Mouse (Mus musculus) neural tube, embryonic 12.5 days (tissue): ENCODE measurements around the gene Iqschfp. TPM values are rescaled to one million over a fixed set of nuclear protein-coding genes. Genes with fewer than 3 reads are reported as not detected.

Experiments used
- ATAC-seq: fragments of 200-750 bp; cut with Nextera tagmentation; 2 replicates; pipeline ENCODE4 v1.8.0; 2017; ENCODE audit warnings: low read depth, mild to moderate bottlenecking, moderate TSS enrichment, moderate library complexity; ENCODE audit not compliant: low FRiP score
- H3K27ac ChIP-seq: fragments of 300-500 bp; sonication (generic); 2 replicates; pipeline ENCODE4 v1.5.1; 2016
- H3K27me3 ChIP-seq: fragments of 300-500 bp; sonication (generic); replicated peaks from 2 replicates; pipeline ENCODE4 v1.6.1; 2016; ENCODE audit warnings: mild to moderate bottlenecking
- H3K36me3 ChIP-seq: fragments of 300-500 bp; sonication (generic); 2 replicates; pipeline ENCODE4 v1.6.1; 2016; ENCODE audit warnings: mild to moderate bottlenecking
- H3K4me1 ChIP-seq: fragments of 300-500 bp; sonication (generic); 2 replicates; pipeline ENCODE4 v1.6.1; 2016
- H3K4me2 ChIP-seq: fragments of 300-500 bp; sonication (generic); replicated peaks from 2 replicates; pipeline ENCODE4 v1.6.1; 2016; ENCODE audit warnings: mild to moderate bottlenecking
- H3K4me3 ChIP-seq: fragments of 300-500 bp; sonication (generic); 2 replicates; pipeline ENCODE4 v1.5.1; 2016
- H3K9ac ChIP-seq: fragments of 300-500 bp; sonication (generic); 2 replicates; pipeline ENCODE4 v1.6.1; 2016; ENCODE audit warnings: mild to moderate bottlenecking
- H3K9me3 ChIP-seq: fragments of 300-500 bp; sonication (generic); 2 replicates; pipeline ENCODE4 v1.6.1; 2016; ENCODE audit warnings: mild to moderate bottlenecking
- WGBS: fragments of 180-500 bp; shearing (Covaris S2); methylation state at CpG from one replicate; pipeline ENCODE4 v1.1.7; 2016; 5-methylcytosine and 5-hydroxymethylcytosine counted together
- polyA plus RNA-seq: library from polyadenylated mRNA; unstranded; fragments of >200 nt; fragmentation: Nextera tagmentation; extraction: Ambion mirVana; gene quantifications from 2 replicates; pipeline ENCODE4 v1.2.1, GENCODE M21; 2016

Iqschfp gene
- polyA plus RNA-seq, 1 experiment from 2014 or later = 1.3 TPM

DNA sequence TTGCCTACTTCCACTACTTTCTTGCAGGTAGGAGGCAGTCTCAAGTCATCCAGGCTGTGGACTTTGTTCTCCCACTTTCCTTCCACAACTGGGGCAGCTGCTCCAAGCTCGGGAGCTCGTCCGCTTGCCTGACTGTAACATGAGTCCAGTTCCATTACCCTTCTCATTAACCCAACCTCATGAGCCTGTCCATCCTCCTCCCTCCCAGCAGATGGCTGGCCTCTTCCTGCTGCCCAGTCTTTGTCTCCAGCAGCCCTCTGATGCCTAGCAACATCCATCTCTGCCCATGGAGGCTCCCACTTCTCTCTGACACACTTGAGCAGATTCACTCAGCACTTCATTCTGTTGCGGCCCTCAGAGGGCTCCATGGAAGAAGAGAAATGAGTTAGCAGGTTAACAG is 377.2 kb downstream of the Iqschfp start:
- Histone ChIP-seq H3K9me3 (no peaks in the 10 kb centered on the region), H3K36me3 (no peaks in the 10 kb centered on the region), H3K9ac (no peak overlapping the region), H3K27me3 (no peaks in the 10 kb centered on the region), H3K27ac (no peak overlapping the region), H3K4me2 (no peak overlapping the region), H3K4me3 (no peak overlapping the region), H3K4me1 (no peaks in the 10 kb centered on the region)
- ATAC-seq = no peak
- WGBS = 67% methylated on average over 4 of the region's 4 CpGs

DNA sequence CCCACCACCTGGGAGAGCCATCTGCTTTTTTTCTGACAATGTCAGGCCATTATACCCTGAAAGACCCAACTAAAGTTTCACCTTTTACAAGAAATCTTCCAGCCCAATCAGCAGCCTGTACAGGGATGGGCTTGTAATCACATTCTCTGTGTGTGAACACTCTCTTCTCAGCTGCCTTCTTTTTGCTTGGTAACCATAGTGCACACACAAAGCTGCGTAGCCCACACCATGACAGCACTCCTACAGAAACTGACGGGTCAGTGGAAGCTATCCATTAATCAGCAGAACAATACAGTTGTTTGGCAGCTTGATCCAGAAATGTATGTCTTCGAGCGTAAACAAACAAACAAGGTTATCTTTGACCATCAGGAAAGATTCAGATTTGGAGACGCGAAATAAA is 378.2 kb downstream of the Iqschfp start:
- Histone ChIP-seq H3K9ac (no peak overlapping the region), H3K4me2 (no peak overlapping the region), H3K4me3 (no peak overlapping the region), H3K27ac (no peak overlapping the region), H3K36me3 (no peaks in the 10 kb centered on the region), H3K4me1 (no peaks in the 10 kb centered on the region), H3K9me3 (no peaks in the 10 kb centered on the region), H3K27me3 (no peaks in the 10 kb centered on the region)
- peak; percentile 70; the same call in 1 of the 2 replicates for ATAC-seq
- 62% methylated on average over 6 of the region's 6 CpGs for WGBS

DNA sequence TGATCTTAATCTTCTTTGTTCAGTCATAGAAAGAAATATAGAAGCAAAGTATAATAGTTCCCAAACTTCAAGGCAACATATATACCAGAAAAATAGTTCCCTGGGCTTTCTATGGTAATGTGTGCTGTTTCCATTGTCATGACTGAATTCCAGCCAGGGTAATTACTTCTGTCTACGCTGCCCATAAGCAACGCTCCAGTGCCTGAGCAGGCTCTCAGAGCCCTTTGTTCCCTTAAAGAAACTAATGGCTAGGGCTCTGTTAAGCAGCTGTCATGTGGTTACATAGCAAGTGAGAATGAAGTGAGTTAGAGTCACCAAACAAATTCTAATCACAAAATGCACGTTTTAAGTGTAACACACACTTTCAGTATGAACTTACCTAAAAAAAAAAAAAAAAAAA is 379.4 kb downstream of the Iqschfp start:
- Histone ChIP-seq H3K4me3 (no peak overlapping the region), H3K27ac (no peak overlapping the region), H3K36me3 (no peaks in the 10 kb centered on the region), H3K9ac (no peak overlapping the region), H3K9me3 (no peaks in the 10 kb centered on the region), H3K27me3 (no peaks in the 10 kb centered on the region), H3K4me2 (no peak overlapping the region), H3K4me1 (no peaks in the 10 kb centered on the region)
- 17% methylated on average over 3 of the region's 3 CpGs for WGBS
- ATAC-seq = peak; percentile 75

DNA sequence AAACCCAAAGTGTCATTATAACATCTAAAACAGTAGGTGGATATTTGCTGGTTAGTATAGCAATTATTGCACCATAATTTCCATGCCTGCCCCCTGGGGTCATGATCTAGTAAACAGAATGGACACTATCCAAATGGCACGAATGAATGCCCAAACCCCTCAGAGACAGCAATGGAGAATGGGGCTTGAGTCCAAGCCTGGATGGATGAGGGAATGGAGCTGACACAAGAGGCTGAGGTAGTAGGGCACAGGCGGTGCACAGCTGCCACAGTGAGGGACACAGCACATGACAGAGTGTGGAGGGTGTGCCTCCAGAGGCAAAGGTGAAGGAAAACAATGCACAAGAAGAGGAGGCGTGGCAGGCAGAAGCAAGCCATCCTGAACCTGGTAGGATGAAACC is 379.8 kb downstream of the Iqschfp start:
- Histone ChIP-seq H3K9me3 (no peaks in the 10 kb centered on the region), H3K27me3 (no peaks in the 10 kb centered on the region), H3K9ac (no peak overlapping the region), H3K4me2 (no peak overlapping the region), H3K36me3 (no peaks in the 10 kb centered on the region), H3K27ac (no peak overlapping the region), H3K4me3 (no peak overlapping the region), H3K4me1 (no peaks in the 10 kb centered on the region)
- ATAC-seq = peak; percentile 63
- WGBS = 37% methylated on average over 3 of the region's 3 CpGs

DNA sequence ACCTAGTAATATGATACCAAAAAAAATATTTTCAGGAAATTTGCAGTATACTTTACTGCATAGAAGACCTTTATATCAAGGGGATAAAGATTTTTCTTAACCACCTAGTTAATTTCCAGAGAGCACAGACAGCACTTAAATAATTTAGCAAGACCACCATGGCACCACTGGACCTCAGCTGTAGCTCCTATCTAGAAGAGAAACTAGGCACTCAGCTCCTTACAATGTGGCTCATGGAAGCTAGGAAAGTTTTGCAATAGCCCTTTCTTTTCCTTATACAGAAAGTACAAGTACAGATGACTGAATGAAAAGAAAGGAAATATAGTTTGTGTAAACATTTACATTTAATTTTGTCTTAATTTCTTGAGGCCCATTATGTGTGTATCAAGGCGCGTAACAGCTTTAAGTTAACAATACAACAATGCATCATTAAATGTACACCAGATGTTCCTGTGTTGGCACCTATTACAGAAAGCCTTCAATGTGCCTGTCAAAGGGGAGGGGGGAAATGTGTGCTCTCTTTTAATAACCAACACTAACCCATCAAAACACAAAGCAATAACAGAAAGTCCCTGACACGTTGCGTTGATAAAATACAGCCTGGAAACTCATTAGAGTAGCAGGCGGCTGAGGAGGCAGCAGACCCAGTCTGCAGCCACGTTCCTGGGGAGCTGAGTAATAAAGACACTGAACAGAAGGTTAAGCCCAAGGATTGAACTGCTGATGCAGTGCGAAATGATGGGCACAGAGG is 391.0 kb downstream of the Iqschfp start:
- H3K4me1 ChIP-seq = peaks cover 9% of the 10 kb centered on the region
- H3K36me3 ChIP-seq = no peaks in the 10 kb centered on the region
- no peak overlapping the region for H3K9ac ChIP-seq
- no peak overlapping the region for H3K27ac ChIP-seq
- no peak overlapping the region for H3K4me3 ChIP-seq
- WGBS = 16% methylated on average over 7 of the region's 7 CpGs
- H3K4me2 ChIP-seq = peak overlapping the region; percentile 44
- peak; percentile 91 for ATAC-seq
- no peaks in the 10 kb centered on the region for H3K9me3 ChIP-seq
- H3K27me3 ChIP-seq = no peaks in the 10 kb centered on the region

DNA sequence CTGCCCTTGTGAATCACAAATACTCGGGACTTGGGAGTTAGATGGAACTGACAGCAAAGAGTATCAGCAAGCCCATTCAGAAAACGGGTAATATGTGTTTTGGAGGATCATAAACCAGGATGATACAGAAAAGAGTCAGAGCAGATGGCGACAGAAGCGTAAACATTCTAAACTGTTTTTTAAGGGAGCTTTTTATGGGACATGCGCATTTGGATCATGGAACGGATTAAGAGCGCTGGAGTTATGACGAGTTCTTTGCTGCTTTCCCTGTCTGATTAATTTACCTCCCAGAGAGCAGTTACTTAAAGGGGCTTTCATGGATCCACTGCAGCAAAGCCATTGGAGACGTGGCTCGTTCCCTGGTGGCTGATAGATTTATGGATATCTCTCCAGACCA is 391.6 kb downstream of the Iqschfp start:
- Histone ChIP-seq H3K9ac (no peak overlapping the region), H3K27ac (no peak overlapping the region), H3K4me3 (no peak overlapping the region), H3K27me3 (no peaks in the 10 kb centered on the region), H3K4me1 (peaks cover 9% of the 10 kb centered on the region), H3K4me2 (peak overlapping the region; percentile 44), H3K9me3 (no peaks in the 10 kb centered on the region), H3K36me3 (no peaks in the 10 kb centered on the region)
- ATAC-seq = peak; percentile 64
- WGBS = 25% methylated on average over 10 of the region's 10 CpGs

DNA sequence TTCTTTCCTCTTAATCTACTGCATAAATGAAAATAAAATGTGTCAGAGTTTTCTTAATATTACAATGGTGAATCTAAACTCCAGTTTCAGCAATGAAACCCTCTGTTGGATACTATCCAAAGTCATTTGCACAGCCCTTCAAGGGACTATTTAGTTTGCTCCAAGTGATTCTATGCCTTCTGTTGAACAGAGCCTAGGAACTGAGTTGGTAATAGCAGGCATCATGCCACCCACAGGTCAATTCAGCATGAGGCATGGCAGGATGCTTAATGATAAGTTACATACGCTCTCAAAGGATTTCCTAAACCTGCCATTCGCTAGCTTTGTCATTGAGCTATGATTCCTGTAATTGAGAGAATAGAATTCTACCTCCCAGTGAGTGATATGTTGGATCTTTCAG is 392.5 kb downstream of the Iqschfp start:
- H3K27ac ChIP-seq = no peak overlapping the region
- H3K4me1 ChIP-seq = peaks cover 9% of the 10 kb centered on the region
- no peaks in the 10 kb centered on the region for H3K27me3 ChIP-seq
- no peak overlapping the region for H3K4me3 ChIP-seq
- no peak overlapping the region for H3K4me2 ChIP-seq
- no peaks in the 10 kb centered on the region for H3K36me3 ChIP-seq
- no peaks in the 10 kb centered on the region for H3K9me3 ChIP-seq
- no peak for ATAC-seq
- no peak overlapping the region for H3K9ac ChIP-seq
- WGBS = 56% methylated on average over 2 of the region's 2 CpGs

DNA sequence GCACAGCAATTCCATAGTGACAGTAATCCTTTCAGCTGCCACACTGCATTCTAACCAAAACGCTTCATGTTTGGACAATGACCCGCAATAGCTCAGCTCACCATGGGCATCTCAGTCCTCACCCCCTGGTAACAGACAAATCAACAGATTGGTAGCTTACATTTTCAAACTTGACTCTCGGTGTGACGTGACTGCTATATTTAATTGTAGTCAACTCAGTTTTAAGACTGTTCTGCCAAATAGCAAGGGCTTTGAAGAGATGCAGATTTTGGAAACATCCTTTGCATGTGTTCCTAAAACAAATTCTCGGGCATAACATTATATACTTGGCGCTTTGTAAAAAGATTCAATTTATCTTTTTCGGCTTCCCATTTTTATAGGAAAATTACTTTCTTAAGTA is 404.7 kb downstream of the Iqschfp start:
- Histone ChIP-seq H3K9me3 (no peaks in the 10 kb centered on the region), H3K4me1 (no peaks in the 10 kb centered on the region), H3K27ac (no peak overlapping the region), H3K36me3 (no peaks in the 10 kb centered on the region), H3K9ac (no peak overlapping the region), H3K4me2 (no peak overlapping the region), H3K4me3 (no peak overlapping the region), H3K27me3 (no peaks in the 10 kb centered on the region)
- ATAC-seq = no peak
- WGBS = 88% methylated on average over 7 of the region's 7 CpGs

DNA sequence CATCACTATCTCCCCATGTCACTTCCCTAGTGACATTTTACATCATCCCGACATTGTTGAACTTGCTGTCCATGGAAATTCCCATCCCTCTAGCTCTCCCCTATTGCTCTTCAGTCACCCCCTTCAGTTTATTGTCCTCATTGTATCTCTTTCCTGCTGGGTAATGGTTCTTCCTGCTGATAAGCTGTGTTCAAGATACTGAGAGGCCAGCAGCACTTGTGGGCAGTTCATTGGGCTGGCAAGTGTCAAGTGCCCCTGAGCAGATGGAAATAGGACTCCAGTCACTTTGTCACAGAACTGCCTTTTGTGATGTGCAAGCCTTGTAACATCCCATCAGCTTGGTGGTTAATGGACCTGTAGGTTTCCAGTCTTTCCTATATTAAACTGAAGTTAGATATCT is 413.6 kb downstream of the Iqschfp start:
- Histone ChIP-seq H3K4me2 (no peak overlapping the region), H3K9me3 (no peaks in the 10 kb centered on the region), H3K4me3 (no peak overlapping the region), H3K27ac (no peak overlapping the region), H3K4me1 (no peaks in the 10 kb centered on the region), H3K9ac (no peak overlapping the region), H3K36me3 (no peaks in the 10 kb centered on the region), H3K27me3 (no peaks in the 10 kb centered on the region)
- 3% methylated on average over 1 of the region's 1 CpGs for WGBS
- no peak for ATAC-seq

DNA sequence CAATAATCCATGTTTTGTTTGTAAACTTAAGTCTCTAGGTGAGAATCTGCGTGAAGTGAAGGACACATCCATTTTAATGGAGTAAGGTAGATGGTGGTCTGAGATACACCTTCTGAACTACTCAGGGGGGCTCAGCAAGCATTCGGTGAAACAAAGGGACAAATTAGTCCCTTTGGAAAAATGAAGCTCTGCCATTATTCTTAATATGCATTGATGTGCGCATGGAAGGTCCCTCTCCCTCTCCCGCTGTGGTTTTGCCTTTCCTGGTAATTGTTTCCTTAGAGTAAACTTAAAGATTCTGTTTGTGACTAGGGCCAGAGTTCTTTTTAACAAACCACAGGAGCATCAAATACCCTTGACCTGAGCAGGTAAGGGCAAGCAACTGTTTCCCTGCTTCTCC is 414.7 kb downstream of the Iqschfp start:
- no peak overlapping the region for H3K4me2 ChIP-seq
- no peak for ATAC-seq
- WGBS = 32% methylated on average over 4 of the region's 4 CpGs
- H3K4me3 ChIP-seq = no peak overlapping the region
- no peaks in the 10 kb centered on the region for H3K4me1 ChIP-seq
- H3K9me3 ChIP-seq = no peaks in the 10 kb centered on the region
- no peaks in the 10 kb centered on the region for H3K27me3 ChIP-seq
- no peaks in the 10 kb centered on the region for H3K36me3 ChIP-seq
- H3K9ac ChIP-seq = no peak overlapping the region
- no peak overlapping the region for H3K27ac ChIP-seq

DNA sequence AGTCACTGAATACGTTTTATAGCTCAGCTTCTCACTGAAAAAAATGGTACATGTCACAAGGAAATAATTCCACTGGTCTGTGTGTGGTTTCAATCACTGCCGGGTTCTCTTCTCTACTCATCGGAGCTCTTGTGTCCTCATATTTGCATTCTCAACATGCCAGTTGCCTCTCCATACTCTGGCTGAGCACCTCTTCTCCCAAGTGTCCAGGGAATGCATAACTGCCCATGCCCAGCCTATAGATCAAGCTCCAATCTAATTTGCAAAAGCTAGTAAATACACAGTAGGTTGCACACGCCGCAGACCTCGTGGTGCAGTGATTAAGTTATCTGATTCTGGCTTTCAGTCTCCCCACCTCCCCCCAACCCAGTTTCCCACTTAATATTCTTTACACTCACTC is 433.5 kb downstream of the Iqschfp start:
- Histone ChIP-seq H3K27ac (no peak overlapping the region), H3K27me3 (no peaks in the 10 kb centered on the region)
- 75% methylated on average over 6 of the region's 6 CpGs for WGBS

DNA sequence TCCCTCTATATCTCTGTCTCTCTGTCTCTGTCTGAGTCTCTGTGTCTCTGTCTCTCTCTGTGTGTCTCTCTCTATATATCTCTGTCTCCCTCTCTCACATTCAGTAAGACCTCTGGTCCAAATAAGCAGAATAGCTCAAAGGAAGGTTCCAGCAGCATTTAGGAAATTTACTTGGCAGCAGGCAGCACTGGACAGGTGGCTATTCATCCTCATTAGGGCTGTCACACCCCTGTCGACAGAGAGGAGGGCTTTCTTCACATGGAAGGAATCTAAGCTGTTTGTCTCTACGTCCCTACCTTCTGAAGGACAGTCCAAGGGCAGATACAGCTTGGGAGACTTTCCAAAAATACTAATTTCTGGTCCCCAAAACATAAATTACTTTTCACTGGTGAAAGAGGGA is 440.5 kb downstream of the Iqschfp start:
- Histone ChIP-seq H3K9ac (no peak overlapping the region), H3K4me3 (no peak overlapping the region), H3K9me3 (no peaks in the 10 kb centered on the region), H3K4me2 (no peak overlapping the region), H3K27ac (no peak overlapping the region), H3K27me3 (no peaks in the 10 kb centered on the region), H3K36me3 (no peaks in the 10 kb centered on the region), H3K4me1 (no peaks in the 10 kb centered on the region)
- ATAC-seq = no peak
- 64% methylated on average over 2 of the region's 2 CpGs for WGBS

More for the DNA sequence above, 433.5 kb downstream of the Iqschfp start:
- Histone ChIP-seq H3K9me3 (no peaks in the 10 kb centered on the region), H3K9ac (no peak overlapping the region), H3K4me2 (no peak overlapping the region), H3K4me1 (no peaks in the 10 kb centered on the region), H3K4me3 (no peak overlapping the region), H3K36me3 (no peaks in the 10 kb centered on the region)
- no peak for ATAC-seq

DNA sequence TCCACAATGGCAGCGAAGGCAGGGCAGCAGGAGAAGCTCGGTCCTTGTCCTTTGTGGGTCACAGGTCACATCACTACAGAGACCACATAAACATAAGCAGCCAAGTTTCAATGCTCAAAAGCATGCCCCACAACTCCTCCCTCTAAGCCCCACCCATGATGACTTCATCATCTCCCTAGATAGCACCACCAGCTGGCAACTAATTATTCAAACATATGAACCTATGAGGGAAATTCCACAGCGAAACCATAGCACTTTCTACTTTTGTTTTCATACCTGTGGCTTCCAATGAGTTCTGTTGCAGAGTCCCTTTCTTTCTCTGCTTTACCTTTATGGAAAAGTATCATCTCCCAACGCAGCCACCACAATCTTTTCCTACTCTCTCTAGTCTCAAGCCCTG is 443.5 kb downstream of the Iqschfp start:
- Histone ChIP-seq H3K9me3 (no peaks in the 10 kb centered on the region), H3K27me3 (no peaks in the 10 kb centered on the region), H3K36me3 (no peaks in the 10 kb centered on the region), H3K4me2 (no peak overlapping the region), H3K9ac (no peak overlapping the region), H3K4me3 (no peak overlapping the region), H3K4me1 (no peaks in the 10 kb centered on the region), H3K27ac (no peak overlapping the region)
- 91% methylated on average over 4 of the region's 4 CpGs for WGBS
- no peak for ATAC-seq
